8 mouse cellular contexts compared by ENCODE assay signal in genomic region chr16:22266384-22266783, GRCm38 (mm10). TPM values are rescaled to one million over a fixed set of nuclear protein-coding genes. Genes with fewer than 3 reads are reported as not detected.
DNase-seq lines count a peak whose midpoint lies in the region; ATAC-seq and TF ChIP-seq lines count a peak whose summit lies in the region.

No protein-coding gene starts in this region.

- peak overlapping the region; percentile 94 for H3K9ac ChIP-seq in embryonic facial prominence, embryonic 12.5 days
- peak overlapping the region; percentile 96; the same call in 1 of the 2 replicates for H3K9ac ChIP-seq in intestine, postnatal 0 days (ENCODE audit: low read depth, low read length)
- peak overlapping the region; percentile 68 for H3K9ac ChIP-seq in neural tube, embryonic 14.5 days (replicated peaks; ENCODE audit: low read depth, low read length)

- 41% methylated on average over 8 of the region's 8 CpGs for WGBS in embryonic facial prominence, embryonic 12.5 days
- WGBS in intestine, postnatal 0 days = 23% methylated on average over 8 of the region's 8 CpGs
- WGBS in neural tube, embryonic 14.5 days = 44% methylated on average over 8 of the region's 8 CpGs

- H3K4me2 ChIP-seq in embryonic facial prominence, embryonic 12.5 days (replicated peaks) = peak overlapping the region; percentile 51
- H3K4me2 ChIP-seq in intestine, postnatal 0 days (replicated peaks; ENCODE audit: low read depth) = peak overlapping the region; percentile 79
- peak overlapping the region; percentile 60 for H3K4me2 ChIP-seq in neural tube, embryonic 14.5 days (ENCODE audit: low read depth, low read length)

- H3K36me3 ChIP-seq in embryonic facial prominence, embryonic 12.5 days = no peaks in the 10 kb centered on the region
- H3K36me3 ChIP-seq in intestine, postnatal 0 days (ENCODE audit: control insufficient read depth, insufficient read depth) = no peaks in the 10 kb centered on the region
- no peaks in the 10 kb centered on the region for H3K36me3 ChIP-seq in neural tube, embryonic 14.5 days (ENCODE audit: control insufficient read depth, insufficient read depth, low read length)

- peak; percentile 5 for DNase-seq in layer of hippocampus, adult 9-11 months
- no peak for DNase-seq in layer of hippocampus, adult 18-20 months (ENCODE audit: low spot score in 2 of 2)
- DNase-seq in adrenal gland, postnatal 36 days = no peak
- DNase-seq in frontal cortex, postnatal 10 days (ENCODE audit: low spot score in 2 of 2) = no peak

- H3K4me1 ChIP-seq in embryonic facial prominence, embryonic 12.5 days = peaks cover 13% of the 10 kb centered on the region
- 0 out of 2 replicates have a peak, but pooled peaks cover 5% of the 10 kb centered on the region for H3K4me1 ChIP-seq in intestine, postnatal 0 days (replicated peaks; ENCODE audit: control insufficient read depth, insufficient read depth, low read length)
- peaks cover 18% of the 10 kb centered on the region for H3K4me1 ChIP-seq in neural tube, embryonic 14.5 days (ENCODE audit: control insufficient read depth, insufficient read depth, low read length)

- H3K9me3 ChIP-seq in embryonic facial prominence, embryonic 12.5 days = no peaks in the 10 kb centered on the region
- H3K9me3 ChIP-seq in intestine, postnatal 0 days (ENCODE audit: control insufficient read depth) = no peaks in the 10 kb centered on the region
- no peaks in the 10 kb centered on the region for H3K9me3 ChIP-seq in neural tube, embryonic 14.5 days (ENCODE audit: control insufficient read depth, low read length)

- no peak for TF ChIP-seq CTCF in intestine, postnatal 0 days (IDR thresholded peaks at IDR 0.05; ENCODE audit: low read depth)

- peak overlapping the region; percentile 85 for H3K4me3 ChIP-seq in embryonic facial prominence, embryonic 12.5 days
- peak overlapping the region; percentile 70 for H3K4me3 ChIP-seq in intestine, postnatal 0 days (ENCODE audit: low read depth, low read length)
- peak overlapping the region; percentile 98 for H3K4me3 ChIP-seq in neural tube, embryonic 14.5 days (ENCODE audit: low read depth, low read length)

- peak overlapping the region; percentile 83 for H3K27ac ChIP-seq in embryonic facial prominence, embryonic 12.5 days
- H3K27ac ChIP-seq in intestine, postnatal 0 days (ENCODE audit: low read depth, low read length) = no peak overlapping the region
- peak overlapping the region; percentile 98 for H3K27ac ChIP-seq in neural tube, embryonic 14.5 days (ENCODE audit: low read depth, low read length)

- ATAC-seq in embryonic facial prominence, embryonic 12.5 days (ENCODE audit: insufficient number of reproducible peaks, insufficient read depth, low FRiP score, low TSS enrichment) = no peak
- no peak for ATAC-seq in intestine, postnatal 0 days
- ATAC-seq in neural tube, embryonic 14.5 days (ENCODE audit: low read depth) = peak; percentile 7
- no peak for ATAC-seq in granulocyte monocyte progenitor cell, adult 5-6 weeks (replicated peaks; ENCODE audit: poor library complexity, severe bottlenecking)

- H3K27me3 ChIP-seq in embryonic facial prominence, embryonic 12.5 days = no peaks in the 10 kb centered on the region
- H3K27me3 ChIP-seq in intestine, postnatal 0 days (replicated peaks; ENCODE audit: control insufficient read depth, insufficient read depth, low read length) = no peaks in the 10 kb centered on the region
- no peaks in the 10 kb centered on the region for H3K27me3 ChIP-seq in neural tube, embryonic 14.5 days (ENCODE audit: control insufficient read depth, insufficient read depth, low read length)

RNA-seq across cellular contexts. Expression of gene Tra2b, which starts 0.6 kb away (rescaled TPM):
- 10 to 100 TPM; 76.5 to 81.7 TPM for total RNA-seq in layer of hippocampus, adult 18-20 months (2021)
- 445 and 463 TPM in 2 replicates for polyA plus RNA-seq in embryonic facial prominence, embryonic 12.5 days (2016; fragmentation: Nextera tagmentation; extraction: Ambion mirVana)
- 132 and 134 TPM in 2 replicates for polyA plus RNA-seq in intestine, postnatal 0 days (2015; fragmentation: Nextera tagmentation; extraction: Ambion mirVana)
- polyA plus RNA-seq in neural tube, embryonic 14.5 days (2014; fragmentation: Nextera tagmentation; extraction: Ambion mirVana) = 250 and 265 TPM in 2 replicates
- 100 to 1,000 TPM in 1 of 2 experiments, 10 to 100 TPM in 1; 95.5 to 115 TPM for total RNA-seq in adrenal gland, postnatal 36 days (2021)
- total RNA-seq in granulocyte monocyte progenitor cell, adult 5-6 weeks (2014; fragmentation: Nextera tagmentation) = 256 and 259 TPM in 2 replicates
- 564 and 655 TPM in 2 replicates for total RNA-seq in granulocyte monocyte progenitor cell, adult 5-6 weeks (2017)
